Mouse (Mus musculus) left cerebral cortex, postnatal 10 days (tissue): ENCODE measurements around the gene Ccn5. TPM values are rescaled to one million over a fixed set of nuclear protein-coding genes. Genes with fewer than 3 reads are reported as not detected.

Experiments used
- total RNA-seq, 2 experiments: library from RNA; stranded (reverse); gene quantifications; 2 replicates each; pipeline ENCODE4 v1.2.3; 2021

Gene Ccn5
- total RNA-seq, 2 experiments from 2014 or later = 0.32 TPM; not detected in 1

Other genes with a start within 250 kb of the Ccn5 start
- 10 to 100 TPM; 54.9 to 59.8 TPM for gene Ttpal, start 218.5 kb upstream of the Ccn5 start, total RNA-seq
- 100 to 1,000 TPM; 213 to 225 TPM for gene Serinc3, start 175.7 kb upstream of the Ccn5 start, total RNA-seq
- 10 to 100 TPM; 95.0 to 98.5 TPM for gene Pkig, start 162.5 kb upstream of the Ccn5 start, total RNA-seq
- gene Ada, start 70.6 kb upstream of the Ccn5 start, total RNA-seq = 1 to 10 TPM; 3.7 to 3.8 TPM
- gene Kcnk15, start 32.8 kb downstream of the Ccn5 start, total RNA-seq = not detected
- gene Rims4, start 97.8 kb downstream of the Ccn5 start, total RNA-seq = 100 to 1,000 TPM; 105 to 112 TPM
- 100 to 1,000 TPM; 570 to 572 TPM for gene Ywhab, start 174.1 kb downstream of the Ccn5 start, total RNA-seq
- gene Pabpc1l, start 204.6 kb downstream of the Ccn5 start, total RNA-seq = 1 to 10 TPM; 1.5 to 2.3 TPM
- 10 to 100 TPM; 32.9 to 34.8 TPM for gene Stk4, start 249.5 kb downstream of the Ccn5 start, total RNA-seq